Mouse (Mus musculus): ENCODE measurements around the gene Msh3. TPM values are rescaled to one million over a fixed set of nuclear protein-coding genes. Genes with fewer than 3 reads are reported as not detected.

Gene Msh3
- polyA plus RNA-seq, 1 experiment from 2014 or later, result 38.6 TPM

DNA sequence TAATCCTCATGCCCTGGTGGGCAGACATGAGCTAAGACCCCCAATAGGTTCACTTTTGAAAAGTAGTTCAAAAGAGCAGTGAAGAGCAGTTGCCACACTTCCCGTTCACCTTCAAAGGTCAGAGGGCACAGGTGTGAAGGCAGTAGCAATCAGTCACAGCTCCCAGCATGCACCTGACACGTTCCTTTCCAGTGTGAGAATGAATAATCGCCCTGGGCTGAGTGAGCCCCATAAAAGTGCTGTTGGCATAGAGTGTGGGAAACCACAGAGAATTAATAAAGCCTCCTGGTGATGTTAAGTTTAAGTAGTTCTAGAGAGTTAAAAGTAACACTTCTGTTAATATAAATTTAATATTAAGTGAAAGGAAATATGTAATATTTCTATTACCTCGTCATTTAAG is 63.2 kb downstream of the Msh3 start:
- peaks cover 16% of the 10 kb centered on the region for H3K36me3 ChIP-seq
- no peak overlapping the region for H3K9ac ChIP-seq
- no peaks in the 10 kb centered on the region for H3K9me3 ChIP-seq
- H3K27me3 ChIP-seq, result no peaks in the 10 kb centered on the region
- no peak overlapping the region for H3K4me2 ChIP-seq (replicated peaks)
- WGBS, result 78% methylated on average over 4 of the region's 4 CpGs
- H3K4me3 ChIP-seq, result no peak overlapping the region
- no peak for ATAC-seq (ENCODE audit: insufficient number of reproducible peaks, insufficient read depth, low FRiP score, low TSS enrichment)
- H3K4me1 ChIP-seq, result no peaks in the 10 kb centered on the region
- H3K27ac ChIP-seq, result no peak overlapping the region

DNA sequence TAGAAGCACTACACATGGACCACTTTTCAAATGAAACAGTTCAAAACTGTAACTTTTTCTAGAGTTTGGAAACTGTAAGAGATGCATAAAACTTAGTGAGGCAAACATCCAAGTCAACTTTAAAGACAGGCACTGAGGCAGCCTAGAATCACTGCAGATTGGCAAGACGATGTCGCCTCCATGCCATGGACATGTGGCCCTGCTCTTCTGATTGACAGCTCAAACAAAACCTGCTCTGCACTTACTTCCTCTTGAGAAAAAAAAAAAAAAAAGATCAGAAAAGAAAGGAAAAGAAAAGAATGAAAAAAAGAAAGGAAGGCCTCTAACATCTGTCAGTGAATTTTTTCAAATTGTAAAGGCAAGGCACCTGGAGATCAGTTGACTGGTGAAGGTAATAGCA is 77.8 kb downstream of the Msh3 start:
- Histone ChIP-seq H3K36me3 (no peaks in the 10 kb centered on the region), H3K9ac (no peak overlapping the region), H3K4me3 (no peak overlapping the region), H3K27ac (no peak overlapping the region), H3K4me2 (replicated peaks) (no peak overlapping the region), H3K9me3 (no peaks in the 10 kb centered on the region), H3K27me3 (no peaks in the 10 kb centered on the region), H3K4me1 (no peaks in the 10 kb centered on the region)
- WGBS, result 86% methylated on average over 2 of the region's 2 CpGs
- ATAC-seq (ENCODE audit: insufficient number of reproducible peaks, insufficient read depth, low FRiP score, low TSS enrichment), result no peak

GRCm38 (mm10) chr13:92275292-92275691 is 79.5 kb downstream of the Msh3 start:
- Histone ChIP-seq H3K9ac (no peak overlapping the region), H3K4me3 (no peak overlapping the region), H3K36me3 (no peaks in the 10 kb centered on the region), H3K4me2 (replicated peaks) (no peak overlapping the region), H3K4me1 (no peaks in the 10 kb centered on the region), H3K27me3 (no peaks in the 10 kb centered on the region), H3K27ac (no peak overlapping the region), H3K9me3 (no peaks in the 10 kb centered on the region)
- 80% methylated on average over 9 of the region's 9 CpGs for WGBS
- no peak for ATAC-seq (ENCODE audit: insufficient number of reproducible peaks, insufficient read depth, low FRiP score, low TSS enrichment)

GRCm38 (mm10) chr13:92274274-92275198 is 80.3 kb downstream of the Msh3 start:
- Histone ChIP-seq H3K4me2 (replicated peaks) (no peak overlapping the region), H3K9me3 (no peaks in the 10 kb centered on the region), H3K36me3 (no peaks in the 10 kb centered on the region), H3K4me3 (no peak overlapping the region), H3K27me3 (no peaks in the 10 kb centered on the region), H3K4me1 (no peaks in the 10 kb centered on the region), H3K27ac (no peak overlapping the region), H3K9ac (no peak overlapping the region)
- ATAC-seq (ENCODE audit: insufficient number of reproducible peaks, insufficient read depth, low FRiP score, low TSS enrichment), result no peak
- WGBS, result 71% methylated on average over 14 of the region's 14 CpGs

- Histone ChIP-seq H3K27me3 (no peaks in the 10 kb centered on the region), H3K4me1 (no peaks in the 10 kb centered on the region), H3K36me3 (0 out of 2 replicates have a peak, but pooled peaks cover 12% of the 10 kb centered on the region), H3K9ac (no peak overlapping the region), H3K27ac (no peak overlapping the region), H3K4me3 (no peak overlapping the region), H3K4me2 (replicated peaks) (no peak overlapping the region), H3K9me3 (no peaks in the 10 kb centered on the region)
- 85% methylated on average over 3 of the region's 3 CpGs for WGBS
- no peak for ATAC-seq (ENCODE audit: insufficient number of reproducible peaks, insufficient read depth, low FRiP score, low TSS enrichment)
Observed at GRCm38 (mm10) chr13:92267076-92267475, 87.7 kb downstream of the Msh3 start.

DNA sequence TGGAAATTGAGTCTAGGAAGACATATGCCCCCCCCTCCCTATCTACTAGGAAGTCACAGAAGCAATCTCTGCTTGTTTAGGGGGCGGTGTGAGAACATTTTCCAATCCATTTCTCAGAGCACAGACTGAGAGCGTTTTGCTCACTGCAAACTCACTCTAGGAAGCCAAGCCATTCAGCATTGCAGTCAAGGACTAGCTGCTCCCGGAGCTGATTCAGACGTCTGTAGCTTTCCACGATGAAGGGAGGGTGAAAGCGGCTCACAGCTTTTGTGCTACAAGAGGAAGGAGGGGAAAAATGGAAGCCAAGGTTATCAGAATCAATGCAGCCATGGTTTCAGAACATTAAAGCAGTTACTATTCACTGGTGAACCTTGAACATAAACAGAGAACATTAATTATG is 91.2 kb downstream of the Msh3 start:
- H3K27ac ChIP-seq, result no peak overlapping the region
- ATAC-seq (ENCODE audit: insufficient number of reproducible peaks, insufficient read depth, low FRiP score, low TSS enrichment), result no peak
- H3K4me1 ChIP-seq, result no peaks in the 10 kb centered on the region
- no peaks in the 10 kb centered on the region for H3K9me3 ChIP-seq
- no peak overlapping the region for H3K9ac ChIP-seq
- 91% methylated on average over 6 of the region's 6 CpGs for WGBS
- no peaks in the 10 kb centered on the region for H3K27me3 ChIP-seq
- 0 out of 2 replicates have a peak, but pooled peaks cover 17% of the 10 kb centered on the region for H3K36me3 ChIP-seq
- no peak overlapping the region for H3K4me3 ChIP-seq
- H3K4me2 ChIP-seq (replicated peaks), result no peak overlapping the region

- no peak overlapping the region for H3K27ac ChIP-seq
- 79% methylated on average over 5 of the region's 5 CpGs for WGBS
- no peak overlapping the region for H3K4me3 ChIP-seq
- no peak overlapping the region for H3K4me2 ChIP-seq (replicated peaks)
- no peaks in the 10 kb centered on the region for H3K4me1 ChIP-seq
- ATAC-seq (ENCODE audit: insufficient number of reproducible peaks, insufficient read depth, low FRiP score, low TSS enrichment), result no peak
- no peaks in the 10 kb centered on the region for H3K9me3 ChIP-seq
- no peaks in the 10 kb centered on the region for H3K27me3 ChIP-seq
- peaks cover 22% of the 10 kb centered on the region; the same call in 1 of the 2 replicates for H3K36me3 ChIP-seq
- H3K9ac ChIP-seq, result no peak overlapping the region
Observed at GRCm38 (mm10) chr13:92261329-92261728, 93.5 kb downstream of the Msh3 start.

DNA sequence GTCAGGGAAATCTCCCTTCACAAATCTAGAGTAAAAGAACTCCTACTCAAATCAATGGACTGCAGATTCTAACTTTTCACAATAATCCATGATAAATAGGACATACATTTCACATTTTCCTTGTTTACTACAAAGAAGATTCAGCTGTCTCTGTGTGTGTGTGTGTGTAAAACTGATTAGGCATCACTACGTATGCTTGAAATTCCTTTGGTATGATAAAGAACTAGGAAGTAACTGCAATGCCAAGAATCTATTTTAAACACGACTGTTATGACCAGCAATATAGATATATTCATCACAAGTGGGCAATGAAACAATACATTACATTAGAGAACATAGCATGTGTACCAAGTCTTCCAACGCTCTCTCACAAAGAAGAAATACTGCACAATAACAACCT is 99.3 kb downstream of the Msh3 start:
- WGBS, result 90% methylated on average over 3 of the region's 3 CpGs
- Histone ChIP-seq H3K4me3 (no peak overlapping the region), H3K36me3 (peaks cover 15% of the 10 kb centered on the region; the same call in 1 of the 2 replicates), H3K9ac (no peak overlapping the region), H3K9me3 (no peaks in the 10 kb centered on the region), H3K27me3 (no peaks in the 10 kb centered on the region), H3K4me2 (replicated peaks) (no peak overlapping the region), H3K4me1 (no peaks in the 10 kb centered on the region), H3K27ac (no peak overlapping the region)
- no peak for ATAC-seq (ENCODE audit: insufficient number of reproducible peaks, insufficient read depth, low FRiP score, low TSS enrichment)

GRCm38 (mm10) chr13:92253850-92254249 is 101.0 kb downstream of the Msh3 start:
- no peak overlapping the region for H3K9ac ChIP-seq
- no peaks in the 10 kb centered on the region for H3K9me3 ChIP-seq
- no peaks in the 10 kb centered on the region for H3K27me3 ChIP-seq
- H3K36me3 ChIP-seq, result peaks cover 16% of the 10 kb centered on the region
- 93% methylated on average over 5 of the region's 5 CpGs for WGBS
- no peak overlapping the region for H3K27ac ChIP-seq
- no peaks in the 10 kb centered on the region for H3K4me1 ChIP-seq
- ATAC-seq (ENCODE audit: insufficient number of reproducible peaks, insufficient read depth, low FRiP score, low TSS enrichment), result no peak
- H3K4me2 ChIP-seq (replicated peaks), result no peak overlapping the region
- no peak overlapping the region for H3K4me3 ChIP-seq

GRCm38 (mm10) chr13:92252331-92252730 is 102.5 kb downstream of the Msh3 start:
- Histone ChIP-seq H3K9ac (no peak overlapping the region), H3K36me3 (peaks cover 12% of the 10 kb centered on the region), H3K4me2 (replicated peaks) (no peak overlapping the region), H3K4me3 (no peak overlapping the region), H3K27ac (no peak overlapping the region), H3K9me3 (no peaks in the 10 kb centered on the region), H3K4me1 (no peaks in the 10 kb centered on the region), H3K27me3 (no peaks in the 10 kb centered on the region)
- ATAC-seq (ENCODE audit: insufficient number of reproducible peaks, insufficient read depth, low FRiP score, low TSS enrichment), result no peak

DNA sequence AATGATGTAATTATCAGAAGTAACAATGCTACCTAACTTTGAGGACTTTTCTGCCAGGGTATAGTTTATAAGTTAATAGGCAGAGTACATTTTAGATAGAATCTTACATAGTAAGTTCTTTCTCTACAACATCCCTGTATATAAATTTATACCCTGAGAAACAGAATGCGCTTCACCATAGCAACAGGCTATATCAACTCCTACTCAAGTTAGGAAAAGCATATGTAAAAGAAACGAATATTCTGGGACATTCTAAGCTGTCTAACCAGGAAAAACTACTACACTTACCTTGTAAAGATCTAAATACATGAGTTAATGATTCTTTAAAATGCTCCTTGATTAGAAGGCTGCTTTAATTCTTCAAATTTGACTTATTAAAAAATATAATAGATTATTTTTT is 107.2 kb downstream of the Msh3 start:
- H3K27ac ChIP-seq, result no peak overlapping the region
- no peak overlapping the region for H3K4me2 ChIP-seq (replicated peaks)
- H3K27me3 ChIP-seq, result no peaks in the 10 kb centered on the region
- H3K9ac ChIP-seq, result no peak overlapping the region
- no peaks in the 10 kb centered on the region for H3K9me3 ChIP-seq
- H3K4me3 ChIP-seq, result no peak overlapping the region
- WGBS, result 88% methylated on average over 2 of the region's 2 CpGs
- no peak for ATAC-seq (ENCODE audit: insufficient number of reproducible peaks, insufficient read depth, low FRiP score, low TSS enrichment)
- H3K36me3 ChIP-seq, result peaks cover 5% of the 10 kb centered on the region; the same call in 1 of the 2 replicates
- no peaks in the 10 kb centered on the region for H3K4me1 ChIP-seq

GRCm38 (mm10) chr13:92246966-92247365 is 107.8 kb downstream of the Msh3 start:
- Histone ChIP-seq H3K9me3 (no peaks in the 10 kb centered on the region), H3K27me3 (no peaks in the 10 kb centered on the region), H3K4me2 (replicated peaks) (no peak overlapping the region), H3K27ac (no peak overlapping the region), H3K4me1 (no peaks in the 10 kb centered on the region), H3K9ac (no peak overlapping the region), H3K36me3 (peaks cover 5% of the 10 kb centered on the region; the same call in 1 of the 2 replicates), H3K4me3 (no peak overlapping the region)
- 87% methylated on average over 5 of the region's 5 CpGs for WGBS
- no peak for ATAC-seq (ENCODE audit: insufficient number of reproducible peaks, insufficient read depth, low FRiP score, low TSS enrichment)

Data from embryonic facial prominence, embryonic 12.5 days (tissue).